Mouse (Mus musculus) regulatory T cell (primary cell): ENCODE results near the gene Frat2.

ENCODE experiments used
- in situ Hi-C: fragments of 300-600 bp; cut with MboI, MseI; formaldehyde crosslinking; loops from one replicate; pipeline ENCODE4 v1.15.1; 2025; ENCODE audit warnings: high pct_unique_total_duplicates

Frat2 gene

GRCm38 (mm10) chr19:41826529-41826928 lies 21.4 kb downstream of the Frat2 start:
- in situ Hi-C loops: no loop called here

GRCm38 (mm10) chr19:41824950-41825349 lies 23.0 kb downstream of the Frat2 start:
- in situ Hi-C loops: no loop called here

- in situ Hi-C loops: no loop called here
Measured at GRCm38 (mm10) chr19:41822589-41822988, 25.3 kb downstream of the Frat2 start.

GRCm38 (mm10) chr19:41821436-41821835 lies 26.5 kb downstream of the Frat2 start:
- in situ Hi-C loops: no loop called here

DNA sequence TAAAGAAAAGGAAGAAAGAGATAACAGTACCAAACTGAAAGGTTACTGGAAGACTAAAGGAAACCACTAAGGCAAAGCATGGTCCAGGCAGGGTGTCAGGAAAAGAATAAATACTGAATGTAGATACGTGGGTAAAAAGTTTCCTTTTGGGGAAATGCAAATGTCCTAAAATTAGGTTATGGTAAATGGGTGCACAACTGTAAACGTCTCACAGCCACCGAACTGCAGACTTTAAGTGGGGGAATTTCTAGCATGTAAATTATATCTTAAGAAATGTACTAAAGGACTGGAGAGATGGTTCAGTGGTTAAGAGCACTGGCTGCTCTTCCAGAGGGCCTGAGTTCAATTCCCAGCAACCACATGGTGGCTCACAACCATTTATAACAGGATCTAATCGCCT lies 29.2 kb downstream of the Frat2 start:
- in situ Hi-C loops: no loop called here

- in situ Hi-C loops: no loop called here
Measured at GRCm38 (mm10) chr19:41817325-41817724, 30.6 kb downstream of the Frat2 start.

DNA sequence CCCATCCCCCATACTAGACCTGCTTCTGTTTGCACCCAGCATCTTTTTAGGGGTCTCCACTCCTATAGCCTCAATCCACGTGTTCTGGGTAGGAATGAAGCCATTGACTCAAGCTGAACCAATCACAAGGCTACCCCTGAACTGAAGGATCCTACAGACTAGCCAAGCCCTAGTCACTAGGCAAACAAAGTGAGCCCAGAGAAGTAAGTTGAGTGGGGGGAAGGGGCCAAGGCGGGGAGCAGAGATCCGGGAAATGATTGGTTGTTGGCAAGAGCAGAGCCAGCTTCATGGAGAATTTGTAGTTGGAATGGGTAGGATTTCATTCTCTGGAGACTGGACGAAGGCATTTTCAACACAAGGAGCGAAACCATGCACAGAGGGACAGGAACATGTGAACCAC lies 31.0 kb downstream of the Frat2 start:
- in situ Hi-C loops: no loop called here

DNA sequence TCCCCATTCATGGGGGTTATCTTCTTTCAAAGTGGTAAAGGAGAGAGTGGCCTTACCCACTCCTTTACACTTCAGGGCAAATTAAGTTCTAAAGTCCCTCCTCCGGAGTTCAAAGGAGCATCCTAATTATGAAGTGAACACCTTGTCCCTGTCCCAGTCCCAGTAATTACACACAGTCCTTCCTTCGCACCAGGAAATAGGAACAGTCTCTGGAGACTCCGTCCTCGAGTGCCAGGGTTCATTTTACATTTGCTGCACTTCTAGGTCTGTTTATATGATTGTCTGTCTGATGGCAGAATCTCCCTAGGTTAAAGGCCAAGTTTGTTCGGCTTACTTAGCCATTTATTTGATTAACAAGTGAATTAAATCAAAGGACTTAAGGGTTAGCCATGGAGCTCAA lies 31.5 kb downstream of the Frat2 start:
- in situ Hi-C loops: no loop called here

GRCm38 (mm10) chr19:41813374-41813773 lies 34.6 kb downstream of the Frat2 start:
- in situ Hi-C loops: no loop called here

GRCm38 (mm10) chr19:41812525-41812924 lies 35.4 kb downstream of the Frat2 start:
- in situ Hi-C loops: no loop called here

GRCm38 (mm10) chr19:41810074-41810473 lies 37.9 kb downstream of the Frat2 start:
- in situ Hi-C loops: no loop called here

DNA sequence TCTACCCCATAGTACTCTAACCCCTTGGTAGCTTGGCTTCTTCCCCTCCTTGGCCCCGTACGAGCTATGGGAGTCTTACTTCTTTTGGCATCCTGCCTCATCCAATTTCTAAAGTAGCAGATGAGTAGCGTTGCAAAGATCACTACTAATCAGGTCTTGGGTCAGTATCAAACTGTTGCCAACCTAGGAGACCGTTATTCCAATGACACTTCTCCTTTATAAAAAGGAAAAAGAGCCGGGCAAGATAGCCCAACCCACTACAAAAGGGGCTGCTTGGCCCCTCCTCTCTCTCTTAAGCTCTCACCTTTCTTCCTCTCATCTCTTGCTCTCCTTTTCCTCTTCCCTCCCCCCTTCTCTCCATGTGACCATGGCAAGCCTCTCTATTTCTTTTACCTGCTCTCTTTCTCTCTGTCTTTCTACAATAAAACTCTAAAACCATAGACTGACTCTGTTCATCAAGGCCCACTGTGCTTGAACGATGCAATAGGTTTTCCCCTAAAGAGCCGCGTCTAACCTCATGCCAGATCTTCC lies 39.8 kb downstream of the Frat2 start:
- in situ Hi-C loops: no loop called here

- in situ Hi-C loops: no loop called here
Measured at GRCm38 (mm10) chr19:41807497-41807896, 40.4 kb downstream of the Frat2 start.

DNA sequence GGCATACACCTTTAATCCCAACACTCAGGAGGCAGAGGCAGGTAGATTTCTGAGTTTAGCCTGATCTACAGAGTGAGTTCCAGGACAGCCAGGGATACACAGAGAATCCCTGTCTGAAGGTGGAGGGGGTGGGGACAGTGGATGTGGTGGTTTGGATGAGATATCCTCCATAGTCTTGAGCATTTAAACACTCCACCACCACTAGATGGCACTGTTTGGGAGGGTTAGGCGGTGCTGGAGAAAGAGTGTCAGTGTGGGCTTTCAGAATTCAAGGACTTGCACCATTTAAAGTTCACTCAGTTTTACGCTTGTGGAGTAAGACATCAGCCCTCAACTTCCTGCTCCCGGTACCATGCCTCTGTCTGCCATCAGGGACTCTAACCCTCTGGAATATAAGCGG lies 42.1 kb downstream of the Frat2 start:
- in situ Hi-C loops: no loop called here

DNA sequence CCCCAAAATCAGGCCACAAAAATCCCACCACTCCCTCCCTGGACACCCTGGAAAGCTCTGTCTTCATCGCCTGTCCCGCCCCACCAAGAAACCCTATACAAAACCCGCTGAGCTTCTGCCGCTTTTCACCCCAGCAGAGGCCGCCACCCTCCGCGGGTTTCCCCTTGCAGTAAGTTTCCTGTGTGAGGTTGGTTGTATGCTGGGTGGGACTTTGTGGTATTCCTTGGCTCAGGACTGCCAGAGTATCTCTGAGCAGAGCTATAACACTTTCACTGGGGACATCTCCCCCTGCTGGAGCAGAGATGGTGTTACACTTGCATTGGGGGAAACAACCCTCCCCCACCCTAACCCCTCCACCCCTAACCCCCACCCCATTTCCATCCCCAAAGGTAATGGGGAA lies 44.6 kb downstream of the Frat2 start:
- in situ Hi-C loops: no loop called here

DNA sequence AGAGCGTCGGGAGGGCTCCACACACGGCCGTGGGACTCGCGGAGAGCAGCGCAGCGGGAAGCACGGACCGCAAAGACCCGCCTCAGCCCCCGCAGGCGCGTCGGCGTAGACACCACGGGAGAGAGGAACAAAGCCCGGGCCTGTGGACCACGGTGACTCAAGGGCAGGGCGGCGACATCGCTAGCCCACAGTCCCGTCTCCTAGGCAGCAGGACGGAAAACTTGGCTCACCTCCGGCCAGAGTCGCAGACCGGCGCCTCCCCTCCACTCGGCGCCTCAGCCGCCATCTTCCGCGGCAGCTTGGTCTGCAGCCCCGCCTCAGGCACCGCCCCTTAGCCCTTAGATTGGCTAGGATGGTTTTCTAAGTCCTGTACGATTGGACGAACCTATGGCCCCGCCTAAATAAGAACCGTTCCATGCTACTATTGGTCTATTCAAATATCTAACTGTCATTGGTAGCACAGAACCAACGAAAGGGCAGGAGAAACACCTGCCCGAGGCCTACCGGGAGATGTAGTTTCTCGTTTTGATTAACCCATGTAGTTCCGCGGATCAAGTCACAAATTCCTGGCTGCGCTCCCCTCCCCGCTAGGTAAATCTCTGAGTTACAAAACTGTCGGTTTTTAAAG lies 46.1 kb downstream of the Frat2 start, which contains the start of gene Arhgap19:
Gene Arhgap19 (minus strand): TSS at position 306 of the 628 bp plus-strand sequence.
- in situ Hi-C loops: no loop called here

DNA sequence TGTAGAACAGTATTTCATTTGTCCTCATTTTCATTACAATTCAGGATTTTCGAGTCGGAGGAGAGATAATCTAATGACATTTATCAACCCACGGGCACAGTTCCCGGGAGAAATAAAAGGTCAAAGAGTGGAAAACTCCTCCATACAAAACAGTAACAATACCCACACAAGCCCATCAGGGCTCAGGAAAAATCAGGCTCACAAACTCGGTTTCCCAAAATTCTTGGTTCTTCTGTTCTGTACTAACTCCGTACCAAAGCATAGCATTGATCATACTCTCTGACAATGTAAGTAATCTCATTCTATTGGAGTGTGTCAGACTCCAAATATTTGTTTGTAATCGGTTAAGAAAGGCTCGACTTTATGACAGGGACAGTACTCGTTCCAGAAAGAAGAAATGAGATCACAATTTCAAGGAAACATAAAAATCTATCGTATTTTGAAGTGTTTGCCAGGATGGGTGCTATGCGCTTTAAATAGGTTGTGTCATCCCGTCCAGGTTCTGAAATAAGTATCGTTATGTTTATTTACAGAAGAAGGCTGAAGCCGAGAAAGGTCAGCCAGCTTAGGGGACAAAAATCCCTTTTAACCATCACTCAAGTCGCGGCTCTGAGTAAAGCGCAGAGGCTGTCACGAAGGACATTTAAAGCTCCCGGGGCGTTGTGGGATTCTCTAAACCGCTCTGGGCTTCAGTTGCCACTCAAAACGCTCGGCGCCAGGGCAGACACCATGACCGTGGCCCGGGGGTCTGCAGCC lies 46.8 kb downstream of the Frat2 start:
- in situ Hi-C loops: no loop called here

- in situ Hi-C loops: no loop called here
Measured at GRCm38 (mm10) chr19:41800451-41800850, 47.5 kb downstream of the Frat2 start.

DNA sequence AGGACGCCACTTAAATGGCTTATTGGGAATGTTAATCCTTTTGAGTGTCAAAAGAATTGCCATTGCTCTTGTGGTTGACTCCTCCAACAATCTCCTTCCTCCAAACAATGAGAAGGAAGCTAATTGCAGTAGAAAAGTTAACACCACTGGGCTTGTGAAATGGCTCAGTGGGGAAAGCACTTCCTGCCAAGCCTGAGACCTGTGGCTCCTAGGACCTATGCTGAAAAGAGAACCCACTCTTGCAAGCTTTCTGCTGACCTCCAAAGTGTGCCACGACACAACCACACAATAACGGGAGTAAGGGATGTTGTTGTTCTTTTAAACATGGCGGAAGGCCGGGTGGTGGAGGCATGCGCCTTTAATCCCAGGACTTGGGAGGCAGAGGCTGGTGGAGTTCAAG lies 50.4 kb downstream of the Frat2 start:
- in situ Hi-C loops: no loop called here

GRCm38 (mm10) chr19:41796789-41797327 lies 51.1 kb downstream of the Frat2 start:
- in situ Hi-C loops: no loop called here

DNA sequence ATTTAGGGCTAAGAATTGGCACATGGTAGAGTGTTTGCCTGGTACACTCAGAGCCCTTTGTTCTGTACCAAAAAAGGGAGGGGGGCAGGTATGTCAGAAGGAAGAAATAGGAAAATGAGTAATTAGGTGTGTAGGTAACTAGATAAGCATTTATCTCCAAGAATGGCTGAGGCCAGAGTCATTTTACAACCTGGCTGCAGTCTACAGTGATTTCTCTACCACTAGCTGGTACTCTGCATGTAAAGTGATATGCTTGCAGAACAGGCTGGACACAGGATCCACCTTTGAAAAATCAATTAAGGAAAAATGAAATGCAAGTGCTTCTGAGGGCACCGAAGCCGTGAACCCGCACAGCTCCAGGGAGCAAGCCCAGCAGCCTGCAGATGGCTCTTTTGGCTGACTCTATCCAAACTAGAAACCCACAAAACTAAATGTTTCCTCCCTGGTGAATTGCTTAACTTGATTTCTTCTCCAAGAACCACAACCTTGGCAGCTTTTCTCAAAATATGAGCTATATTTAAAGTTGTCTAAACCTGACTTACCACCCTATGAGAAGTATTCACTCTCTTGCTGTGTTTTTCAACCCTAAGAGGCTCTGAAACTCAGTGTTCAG lies 51.7 kb downstream of the Frat2 start:
- in situ Hi-C loops: no loop called here
